Mouse (Mus musculus) lung, embryonic 16.5 days (tissue): ENCODE measurements around the gene Itpr1. TPM values are rescaled to one million over a fixed set of nuclear protein-coding genes. Genes with fewer than 3 reads are reported as not detected.

ENCODE experiments used
- ATAC-seq: fragments of 200-750 bp; cut with Nextera tagmentation; 2 replicates; pipeline ENCODE4 v1.8.0; 2017; ENCODE audit warnings: low read depth, mild to moderate bottlenecking, moderate library complexity
- H3K27ac ChIP-seq: fragments of 300-500 bp; sonication (generic); 2 replicates; pipeline ENCODE4 v1.5.1; 2014; ENCODE audit warnings: mild to moderate bottlenecking, control low read depth, low read length
- H3K27me3 ChIP-seq: fragments of 300-500 bp; sonication (generic); 2 replicates; pipeline ENCODE4 v1.6.1; 2014; ENCODE audit warnings: low read depth, low read length, mixed read lengths; ENCODE audit not compliant: control insufficient read depth, insufficient read depth
- H3K36me3 ChIP-seq: fragments of 300-500 bp; sonication (generic); 2 replicates; pipeline ENCODE4 v1.6.1; 2014; ENCODE audit warnings: low read length; ENCODE audit not compliant: control insufficient read depth, insufficient read depth
- H3K4me1 ChIP-seq: fragments of 300-500 bp; sonication (generic); replicated peaks from 2 replicates; pipeline ENCODE4 v1.6.1; 2014; ENCODE audit warnings: low read length, mixed read lengths; ENCODE audit not compliant: control insufficient read depth, insufficient read depth
- H3K4me2 ChIP-seq: fragments of 300-500 bp; sonication (generic); 2 replicates; pipeline ENCODE4 v1.6.1; 2014; ENCODE audit warnings: low read depth, low read length, control low read depth
- H3K4me3 ChIP-seq: fragments of 300-500 bp; sonication (generic); 2 replicates; pipeline ENCODE4 v1.5.1; 2014; ENCODE audit warnings: mild to moderate bottlenecking, low read length, control low read depth
- H3K9ac ChIP-seq: fragments of 300-500 bp; sonication (generic); 2 replicates; pipeline ENCODE4 v1.6.1; 2014; ENCODE audit warnings: low read length, control low read depth
- H3K9me3 ChIP-seq: fragments of 300-500 bp; sonication (generic); 2 replicates; pipeline ENCODE4 v1.6.1; 2016; ENCODE audit warnings: low read length; ENCODE audit not compliant: control insufficient read depth
- WGBS: fragments of 180-500 bp; shearing (Covaris S2); extraction: QIAGEN DNeasy Blood & Tissue Kit; methylation state at CpG from one replicate; pipeline ENCODE4 v1.1.7; 2014; 5-methylcytosine and 5-hydroxymethylcytosine counted together
- polyA plus RNA-seq: library from polyadenylated mRNA; unstranded; fragments of >200 nt; fragmentation: Nextera tagmentation; extraction: Ambion mirVana; gene quantifications from 2 replicates; pipeline ENCODE4 v1.2.1, GENCODE M21; 2015

Gene Itpr1
- polyA plus RNA-seq, 1 experiment from 2014 or later = 13.0 TPM

GRCm38 (mm10) chr6:108254132-108255064, 41.5 kb downstream of the Itpr1 start:
- ATAC-seq = no peak
- Histone ChIP-seq H3K4me3 (no peak overlapping the region), H3K4me1 (peaks cover 16% of the 10 kb centered on the region), H3K4me2 (no peak overlapping the region), H3K27me3 (no peaks in the 10 kb centered on the region), H3K9ac (no peak overlapping the region), H3K36me3 (no peaks in the 10 kb centered on the region), H3K9me3 (no peaks in the 10 kb centered on the region), H3K27ac (no peak overlapping the region)
- WGBS = 54% methylated on average over 9 of the region's 9 CpGs

GRCm38 (mm10) chr6:108255880-108256279, 43.0 kb downstream of the Itpr1 start:
- WGBS = 62% methylated on average over 4 of the region's 4 CpGs
- Histone ChIP-seq H3K27ac (no peak overlapping the region), H3K9me3 (no peaks in the 10 kb centered on the region), H3K36me3 (no peaks in the 10 kb centered on the region), H3K9ac (no peak overlapping the region), H3K4me3 (no peak overlapping the region), H3K4me2 (no peak overlapping the region), H3K27me3 (no peaks in the 10 kb centered on the region), H3K4me1 (peaks cover 6% of the 10 kb centered on the region)
- ATAC-seq = no peak

DNA sequence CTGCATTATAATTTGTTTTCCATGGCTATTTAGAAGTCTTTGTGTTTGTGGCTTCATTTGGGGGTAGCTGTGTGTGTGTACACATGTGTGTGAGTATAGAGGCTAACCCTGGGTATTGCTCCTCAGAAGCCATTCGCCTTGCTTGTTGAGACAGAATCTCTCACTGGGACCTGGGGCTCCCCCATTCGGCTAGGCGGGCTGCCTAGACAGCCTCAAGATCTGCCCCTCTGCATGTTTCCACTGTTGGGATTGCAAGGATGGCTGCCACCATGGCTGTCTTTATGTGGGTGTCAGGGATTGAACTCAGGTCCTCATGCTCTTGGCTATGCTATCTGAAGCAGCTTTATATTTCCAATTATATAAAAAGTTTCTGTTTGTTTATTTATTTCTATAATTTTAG, 44.3 kb downstream of the Itpr1 start:
- no peak overlapping the region for H3K4me3 ChIP-seq
- no peak overlapping the region for H3K9ac ChIP-seq
- H3K4me1 ChIP-seq = peaks cover 4% of the 10 kb centered on the region
- H3K36me3 ChIP-seq = no peaks in the 10 kb centered on the region
- WGBS = 79% methylated on average over 3 of the region's 3 CpGs
- no peak for ATAC-seq
- H3K27ac ChIP-seq = no peak overlapping the region
- no peaks in the 10 kb centered on the region for H3K27me3 ChIP-seq
- H3K9me3 ChIP-seq = no peaks in the 10 kb centered on the region
- no peak overlapping the region for H3K4me2 ChIP-seq

DNA sequence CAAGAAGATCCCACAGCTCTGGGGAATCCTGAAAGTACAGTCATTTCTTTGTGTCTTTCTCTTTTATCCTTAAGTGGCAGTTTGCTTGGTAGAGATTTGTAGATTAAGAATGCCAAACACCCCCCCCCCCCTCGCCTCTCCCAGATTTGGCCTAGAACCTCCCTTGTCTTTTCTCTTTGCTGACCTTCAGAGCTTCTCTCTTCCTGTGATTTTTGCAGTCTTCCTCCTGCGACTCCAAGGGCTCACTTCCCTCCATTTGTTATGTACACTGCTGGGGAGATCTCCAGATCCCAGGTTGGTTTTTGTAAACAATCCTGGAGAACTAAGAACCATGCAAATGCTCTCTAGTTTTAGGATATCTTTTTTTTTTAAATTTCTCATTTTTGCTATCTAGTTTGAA, 45.7 kb downstream of the Itpr1 start:
- ATAC-seq = no peak
- 44% methylated on average over 2 of the region's 2 CpGs for WGBS
- Histone ChIP-seq H3K9ac (no peak overlapping the region), H3K9me3 (no peaks in the 10 kb centered on the region), H3K4me1 (peaks cover 3% of the 10 kb centered on the region), H3K4me3 (no peak overlapping the region), H3K27me3 (no peaks in the 10 kb centered on the region), H3K4me2 (no peak overlapping the region), H3K36me3 (no peaks in the 10 kb centered on the region), H3K27ac (no peak overlapping the region)

DNA sequence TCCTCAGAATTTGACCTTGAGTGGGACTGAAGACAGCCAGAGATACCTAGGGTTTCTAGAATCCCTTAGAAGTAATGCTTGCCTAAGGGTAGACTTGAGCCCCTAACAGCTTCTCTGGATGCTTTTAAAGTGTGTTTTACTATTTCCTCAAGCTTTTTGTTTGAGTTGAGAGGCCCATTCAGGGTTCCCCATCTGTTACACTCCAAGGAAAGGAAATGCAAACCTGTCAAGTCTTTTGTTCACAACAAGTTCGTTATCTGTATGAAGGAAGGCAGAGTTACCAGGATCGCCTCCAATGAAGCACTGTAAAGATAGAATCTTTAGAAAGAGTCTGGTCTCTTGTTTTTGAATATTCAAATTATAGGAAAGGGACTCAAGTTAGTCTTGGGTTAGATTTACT, 46.8 kb downstream of the Itpr1 start:
- ATAC-seq = no peak
- whole genome bisulfite sequencing = 13% methylated on average over 2 of the region's 2 CpGs
- H3K27ac ChIP-seq = no peak overlapping the region
- no peaks in the 10 kb centered on the region for H3K36me3 ChIP-seq
- H3K4me2 ChIP-seq = no peak overlapping the region
- no peaks in the 10 kb centered on the region for H3K9me3 ChIP-seq
- H3K27me3 ChIP-seq = no peaks in the 10 kb centered on the region
- H3K4me1 ChIP-seq = peaks cover 3% of the 10 kb centered on the region
- no peak overlapping the region for H3K4me3 ChIP-seq
- H3K9ac ChIP-seq = no peak overlapping the region

GRCm38 (mm10) chr6:108261506-108261905, 48.6 kb downstream of the Itpr1 start:
- ATAC-seq = no peak
- no peaks in the 10 kb centered on the region for H3K36me3 ChIP-seq
- WGBS = 84% methylated on average over 3 of the region's 3 CpGs
- H3K27me3 ChIP-seq = no peaks in the 10 kb centered on the region
- H3K9ac ChIP-seq = no peak overlapping the region
- no peak overlapping the region for H3K27ac ChIP-seq
- H3K4me3 ChIP-seq = no peak overlapping the region
- H3K4me2 ChIP-seq = no peak overlapping the region
- no peaks in the 10 kb centered on the region for H3K9me3 ChIP-seq
- H3K4me1 ChIP-seq = peaks cover 3% of the 10 kb centered on the region

- WGBS = 62% methylated on average over 3 of the region's 3 CpGs
- H3K4me3 ChIP-seq = no peak overlapping the region
- ATAC-seq = no peak
- H3K9ac ChIP-seq = no peak overlapping the region
- no peaks in the 10 kb centered on the region for H3K36me3 ChIP-seq
- H3K9me3 ChIP-seq = no peaks in the 10 kb centered on the region
- no peaks in the 10 kb centered on the region for H3K27me3 ChIP-seq
- H3K4me1 ChIP-seq = no peaks in the 10 kb centered on the region
- H3K4me2 ChIP-seq = no peak overlapping the region
- H3K27ac ChIP-seq = no peak overlapping the region
These were observed 51.3 kb downstream of the Itpr1 start for GRCm38 (mm10) chr6:108264164-108264563.

DNA sequence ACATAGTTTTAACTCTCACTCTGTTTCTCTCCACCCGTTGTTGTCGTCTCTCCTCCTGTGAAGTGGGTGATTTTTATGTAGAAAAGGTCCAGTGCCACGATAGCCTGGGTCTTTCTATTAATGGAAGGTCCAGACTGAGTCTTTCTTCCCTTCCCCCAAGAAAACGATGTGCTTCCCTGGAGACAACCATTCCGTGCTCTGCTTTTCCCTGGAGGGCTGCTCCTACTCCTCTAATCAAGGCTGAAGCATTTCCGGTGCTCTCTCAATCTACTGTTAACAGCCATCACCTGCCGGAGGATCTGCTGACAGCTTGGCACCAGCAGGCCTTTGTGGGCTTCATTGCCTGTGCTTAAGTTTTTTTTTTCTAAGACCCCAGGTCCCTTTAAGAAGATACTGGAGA, 60.6 kb downstream of the Itpr1 start:
- peak overlapping the region; percentile 32; the same call in 1 of the 2 replicates for H3K27ac ChIP-seq
- ATAC-seq = no peak
- peaks cover 9% of the 10 kb centered on the region; the same call in 1 of the 2 replicates for H3K4me1 ChIP-seq
- no peak overlapping the region for H3K4me2 ChIP-seq
- H3K36me3 ChIP-seq = no peaks in the 10 kb centered on the region
- WGBS = 65% methylated on average over 7 of the region's 7 CpGs
- no peak overlapping the region for H3K9ac ChIP-seq
- no peak overlapping the region for H3K4me3 ChIP-seq
- H3K9me3 ChIP-seq = no peaks in the 10 kb centered on the region
- H3K27me3 ChIP-seq = no peaks in the 10 kb centered on the region

GRCm38 (mm10) chr6:108274364-108275084, 61.6 kb downstream of the Itpr1 start:
- ATAC-seq = peak; percentile 98
- Histone ChIP-seq H3K4me1 (peaks cover 9% of the 10 kb centered on the region; the same call in 1 of the 2 replicates), H3K27me3 (no peaks in the 10 kb centered on the region), H3K4me2 (no peak overlapping the region), H3K4me3 (no peak overlapping the region), H3K36me3 (no peaks in the 10 kb centered on the region), H3K9me3 (no peaks in the 10 kb centered on the region), H3K9ac (no peak overlapping the region), H3K27ac (peak overlapping the region; percentile 73)
- 42% methylated on average over 10 of the region's 10 CpGs for WGBS
